Mouse (Mus musculus): Measurements from ENCODE around the gene Zfp664.

The Zfp664 gene

DNA sequence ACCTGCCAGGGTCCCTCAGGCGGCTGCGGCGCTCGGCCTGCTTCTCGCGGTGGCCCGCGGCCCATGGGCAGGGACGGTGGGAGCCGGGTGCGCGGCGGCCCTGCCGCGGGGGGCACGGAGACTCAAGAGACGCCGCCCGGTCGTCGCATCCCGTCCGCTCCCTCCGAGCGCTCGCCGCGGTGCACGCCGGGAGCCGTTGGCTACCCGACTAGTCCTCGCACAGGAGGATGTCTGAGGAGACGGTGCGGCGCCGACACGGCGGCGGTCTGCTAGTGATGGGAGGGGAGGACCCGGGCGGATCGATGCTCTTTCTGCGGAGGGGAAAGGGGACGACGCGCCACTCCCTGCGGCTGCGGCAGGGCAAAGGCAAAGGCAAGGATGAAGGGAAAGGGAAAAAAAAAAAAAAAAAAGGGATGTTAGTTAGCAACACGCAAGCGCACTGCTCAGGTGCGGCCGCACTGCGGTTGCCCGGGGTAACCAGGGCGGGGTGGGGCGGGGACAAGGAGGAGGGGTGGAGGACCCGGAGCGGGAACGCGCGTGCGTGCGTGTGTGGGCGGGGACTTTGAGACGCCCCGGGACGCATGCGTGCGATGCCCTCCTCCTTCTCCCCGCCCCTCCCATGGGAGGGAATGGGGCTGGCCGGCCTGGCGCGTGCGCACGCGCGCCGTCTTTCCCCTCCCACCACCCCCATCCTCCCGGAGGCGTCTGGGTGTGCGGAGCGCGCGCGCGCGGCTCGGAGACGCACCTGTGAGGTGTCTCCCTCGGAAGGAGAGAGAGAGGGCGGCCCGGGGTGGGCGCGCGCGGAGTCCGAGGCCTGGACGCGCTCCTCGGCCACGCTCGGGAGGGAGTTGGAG, at the start of gene Zfp664, which contains the start of gene Ccdc92:
TSS of gene Zfp664 (plus strand) at position 679 of the 854 bp plus-strand sequence.
TSS of gene Ccdc92 (minus strand) at position 412 of the 854 bp plus-strand sequence.
- DNase-seq (ENCODE audit: low spot score in 2 of 2): peak; percentile 92 to 97

DNA sequence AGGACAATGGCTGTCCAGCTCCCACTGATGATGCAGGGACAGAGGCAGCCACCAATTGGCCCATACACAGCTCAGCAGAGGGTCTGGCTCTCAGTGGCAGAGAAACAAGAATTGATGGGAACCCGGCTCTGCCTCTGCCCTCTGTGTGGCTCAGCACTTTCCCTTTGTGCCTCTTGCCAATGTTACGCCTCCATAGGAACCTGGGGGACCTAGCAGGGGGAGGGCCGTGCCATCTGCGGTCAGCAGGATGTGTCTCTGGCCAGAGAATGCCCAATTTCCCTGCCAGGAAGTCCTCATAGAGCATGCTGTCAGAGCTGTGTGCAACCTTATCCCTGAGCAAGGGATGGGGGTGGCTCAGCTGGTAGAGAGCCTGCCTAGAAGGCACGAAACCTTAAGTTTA, 47.7 kb upstream of the Zfp664 start:
- DNase-seq (ENCODE audit: low spot score in 2 of 2): peak in 1 of 2 experiments; percentile 51

DNA sequence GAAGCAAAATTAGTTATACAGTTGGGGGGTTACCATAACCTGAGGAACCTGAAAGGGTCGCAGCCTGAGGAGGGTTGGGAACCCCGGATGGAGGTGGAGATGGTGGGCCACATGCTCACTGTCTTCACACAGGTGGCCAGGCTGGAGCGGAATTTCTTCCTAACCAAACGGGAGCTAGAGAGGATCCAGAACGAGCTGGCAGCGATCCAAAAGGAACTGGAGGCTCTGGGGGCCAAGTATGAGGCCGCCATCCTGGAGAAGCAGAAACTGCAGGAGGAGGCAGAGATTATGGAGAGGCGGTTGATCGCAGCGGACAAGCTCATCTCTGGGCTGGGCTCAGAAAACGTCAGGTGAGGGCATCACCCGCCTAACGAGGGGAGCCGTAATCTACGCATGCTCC, 45.4 kb upstream of the Zfp664 start:
- no peak for DNase-seq (ENCODE audit: low spot score in 2 of 2)

DNA sequence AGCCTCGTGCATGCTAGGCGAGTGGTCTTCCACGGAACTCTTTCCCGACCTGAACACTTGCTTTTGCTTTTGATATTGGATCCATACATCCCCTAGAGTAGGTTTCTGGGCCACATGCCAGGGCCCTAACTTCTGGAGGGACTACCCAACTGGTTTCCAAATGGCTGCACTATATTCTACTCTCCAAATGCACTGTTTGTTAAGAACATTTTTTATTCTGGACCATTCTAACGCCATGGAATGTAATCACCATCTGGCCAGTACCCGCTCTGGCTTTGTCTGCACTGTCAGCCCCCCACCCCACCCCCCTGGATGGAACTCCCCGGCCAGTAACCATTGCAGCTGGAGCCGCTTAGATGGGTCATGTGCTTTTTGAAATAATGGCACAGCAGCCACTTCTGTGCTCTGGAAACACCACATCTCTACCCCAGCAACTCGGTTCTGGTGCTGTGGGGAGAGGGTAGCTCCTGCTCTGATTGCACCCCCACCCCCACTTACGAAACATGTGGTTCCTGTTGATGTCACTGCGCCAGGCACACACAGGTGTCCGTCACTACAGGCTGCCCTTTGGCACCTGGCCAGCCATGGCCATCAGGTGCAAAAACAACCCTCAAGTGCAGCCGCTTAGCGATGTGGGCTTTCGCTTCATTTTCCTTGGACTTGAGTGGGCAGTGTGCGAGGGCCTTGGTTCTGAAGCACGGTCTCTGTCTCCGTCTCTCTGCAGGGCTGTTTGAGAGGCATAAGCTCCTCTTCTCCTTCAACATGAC, 40.2 kb upstream of the Zfp664 start:
- DNase-seq (ENCODE audit: low spot score in 2 of 2): no peak

DNA sequence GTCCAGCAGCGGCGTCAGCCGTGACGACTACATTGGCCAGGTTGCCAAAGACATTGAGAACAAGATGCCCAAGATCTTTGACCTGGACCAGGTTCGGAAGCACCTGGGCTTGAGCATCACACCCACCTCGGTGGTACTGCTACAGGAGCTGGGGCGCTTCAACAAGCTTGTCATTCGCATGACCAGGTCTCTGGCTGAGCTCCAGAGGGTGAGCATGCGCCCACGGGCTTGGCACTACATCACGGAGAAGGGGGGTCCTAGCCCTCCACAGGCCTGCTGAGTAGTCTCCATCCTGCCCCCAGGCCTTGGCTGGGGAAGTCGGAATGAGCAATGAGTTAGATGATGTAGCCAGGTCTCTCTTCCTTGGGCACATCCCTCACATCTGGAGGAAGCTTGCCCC, 32.2 kb upstream of the Zfp664 start:
- peak in 1 of 2 experiments; percentile 64 for DNase-seq (ENCODE audit: low spot score in 2 of 2)

DNA sequence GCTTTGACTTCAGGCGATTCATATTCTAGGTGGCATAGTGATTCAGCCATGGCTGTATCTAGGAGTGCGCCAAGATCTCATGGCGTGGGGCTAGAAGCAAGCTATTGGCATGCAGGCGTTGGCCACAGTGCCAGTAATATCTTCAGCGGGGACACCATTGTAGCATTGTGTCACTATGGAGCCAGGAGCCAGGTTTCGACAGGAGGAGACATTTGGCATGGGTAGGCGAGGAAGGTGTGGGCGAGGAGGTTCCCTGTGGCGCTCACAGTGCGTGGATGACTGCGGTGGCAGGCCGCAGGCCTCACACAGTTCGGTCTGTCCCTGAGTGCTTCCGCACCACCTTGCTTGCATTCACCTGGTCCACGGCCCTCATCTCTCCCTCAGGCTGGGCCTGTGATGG, 27.3 kb upstream of the Zfp664 start:
- no peak for DNase-seq (ENCODE audit: low spot score in 2 of 2)

DNA sequence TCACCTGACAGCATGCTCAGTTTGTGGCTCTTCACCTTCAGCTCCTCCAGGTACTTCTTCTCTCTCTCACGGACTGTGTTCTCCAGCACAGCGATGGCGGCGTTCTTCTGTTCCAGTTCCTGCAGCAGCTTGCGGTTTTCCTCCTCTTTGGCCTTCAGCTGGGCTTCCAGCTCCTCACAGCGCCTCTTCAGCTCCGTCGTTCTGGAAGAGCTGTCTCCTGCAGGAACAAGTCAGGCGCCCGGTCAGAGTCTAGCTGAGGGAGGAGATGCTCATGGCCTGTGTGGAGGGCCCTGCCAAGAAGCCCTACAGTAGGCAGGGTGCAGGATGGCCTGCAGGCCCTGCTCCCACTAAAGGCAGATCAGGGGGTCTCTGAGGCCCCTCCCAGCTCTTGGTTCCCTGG, 26.4 kb upstream of the Zfp664 start:
- no peak for DNase-seq (ENCODE audit: low spot score in 2 of 2)

DNA sequence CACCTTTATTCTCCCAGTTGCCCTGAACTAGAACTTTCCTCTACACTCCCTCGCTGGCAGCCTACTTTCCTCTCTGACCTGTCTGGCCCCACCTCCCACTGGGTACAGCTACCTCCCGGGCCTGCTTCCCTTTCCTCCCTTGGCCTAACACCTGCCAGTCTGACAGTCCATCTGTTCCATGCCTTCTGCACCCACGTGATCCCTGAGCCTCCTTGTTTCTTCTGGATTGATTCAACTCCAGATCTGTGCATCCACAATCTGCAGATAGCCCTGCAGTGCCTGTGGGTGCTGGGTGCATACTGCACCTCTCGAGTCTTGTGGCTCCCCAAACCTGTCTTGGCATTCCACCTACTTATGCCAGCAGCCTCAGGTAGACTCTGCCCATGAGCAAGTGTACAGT, 25.9 kb upstream of the Zfp664 start:
- no peak for DNase-seq (ENCODE audit: low spot score in 2 of 2)

DNA sequence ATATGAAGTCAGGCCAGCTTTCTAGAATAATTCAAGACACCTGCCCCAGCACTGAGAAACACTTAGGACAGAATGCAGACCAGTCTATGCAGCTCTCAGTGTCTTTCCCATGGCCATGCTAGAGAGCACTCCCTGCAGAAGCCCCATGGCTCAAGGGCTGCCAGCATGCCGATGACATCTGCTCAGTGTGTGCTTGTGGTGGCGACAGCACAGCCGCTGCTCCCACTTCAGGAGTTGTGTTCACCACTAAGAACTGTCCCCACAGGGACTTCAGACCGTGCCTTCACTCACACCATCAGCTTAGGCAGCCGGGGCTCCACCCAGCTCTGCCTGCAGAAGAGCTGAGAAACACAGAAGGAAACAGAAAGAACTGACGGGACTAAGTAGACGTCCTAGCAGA, 22.3 kb upstream of the Zfp664 start:
- no peak for DNase-seq (ENCODE audit: low spot score in 2 of 2)

DNA sequence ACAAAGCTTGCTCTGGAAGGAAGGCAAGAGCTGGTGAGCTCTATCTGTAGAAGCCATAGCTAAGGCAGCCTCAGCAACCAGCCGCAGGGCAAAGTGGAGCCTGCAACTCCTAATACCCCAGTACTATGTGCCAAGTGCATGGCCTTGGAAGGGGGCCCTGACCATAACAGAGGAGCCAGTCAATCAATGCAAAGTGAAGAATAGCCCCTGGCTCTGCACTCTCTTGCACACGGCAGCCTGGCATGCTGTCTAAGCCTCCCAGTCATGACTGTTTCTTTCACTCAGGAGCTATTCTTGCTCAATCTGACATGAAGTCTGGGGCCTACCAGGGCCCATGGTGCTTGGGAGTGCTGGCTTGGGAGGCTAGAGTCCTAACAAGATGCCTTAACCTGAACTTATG, 21.8 kb upstream of the Zfp664 start:
- peak in 1 of 2 experiments; percentile 35 for DNase-seq (ENCODE audit: low spot score in 2 of 2)

DNA sequence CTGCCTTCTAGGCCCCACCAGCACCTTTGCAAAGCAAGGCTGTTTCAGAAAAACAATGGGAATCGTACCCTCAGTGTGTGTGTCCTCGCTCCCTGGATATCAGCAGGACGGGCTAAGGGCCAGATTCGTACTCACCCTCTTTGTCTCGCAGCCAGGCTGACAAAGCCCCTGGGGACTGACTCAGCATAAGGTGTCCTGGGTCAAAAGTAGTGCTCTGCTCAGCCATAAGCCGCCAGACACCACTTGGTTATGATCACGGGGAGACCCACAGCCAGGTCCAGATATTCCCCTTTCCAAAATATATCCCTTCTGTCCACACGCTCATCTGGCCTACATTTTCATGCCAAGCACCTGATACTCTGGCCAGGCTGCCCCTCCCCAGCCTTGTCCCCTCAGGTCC, 19.1 kb upstream of the Zfp664 start:
- no peak for DNase-seq (ENCODE audit: low spot score in 2 of 2)

DNA sequence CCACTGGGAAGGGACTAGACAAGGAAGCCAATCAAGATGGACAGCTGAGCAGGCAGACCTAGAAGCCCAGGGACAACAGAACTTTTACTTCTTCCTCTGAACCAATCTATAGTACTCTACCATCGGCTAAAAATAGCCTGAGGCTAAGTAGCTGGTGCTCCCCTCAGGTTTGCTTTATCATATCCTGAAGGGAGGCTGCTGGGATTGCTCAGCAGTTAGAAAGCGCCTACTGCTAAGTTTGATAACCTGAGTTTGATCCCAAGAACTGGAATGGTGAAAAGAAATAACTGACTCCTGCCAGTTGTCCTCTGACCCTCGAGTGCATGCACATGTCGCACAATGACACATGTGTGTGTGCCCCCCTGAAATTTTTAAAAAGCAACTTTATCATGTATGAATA, 17.6 kb upstream of the Zfp664 start:
- DNase-seq (ENCODE audit: low spot score in 2 of 2): no peak

DNA sequence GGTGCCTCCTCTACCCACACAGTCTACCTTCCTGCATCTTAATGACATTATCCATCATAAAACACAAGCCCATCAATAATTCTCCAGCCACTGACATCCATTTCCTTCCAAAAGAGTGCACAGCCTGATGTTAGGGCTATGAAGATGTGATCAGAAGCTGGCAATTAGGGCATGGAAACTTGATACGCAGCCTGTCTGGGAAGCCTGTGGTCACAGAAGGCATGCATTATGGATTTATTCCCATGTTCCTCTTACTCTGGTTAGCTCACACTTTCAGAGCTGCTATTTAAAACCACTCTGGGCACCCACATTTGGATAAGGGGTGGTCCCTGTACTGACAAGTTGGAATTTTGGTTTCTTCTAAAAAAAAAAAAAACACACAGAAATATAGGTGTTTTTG, 15.5 kb upstream of the Zfp664 start:
- DNase-seq (ENCODE audit: low spot score in 2 of 2): no peak

DNA sequence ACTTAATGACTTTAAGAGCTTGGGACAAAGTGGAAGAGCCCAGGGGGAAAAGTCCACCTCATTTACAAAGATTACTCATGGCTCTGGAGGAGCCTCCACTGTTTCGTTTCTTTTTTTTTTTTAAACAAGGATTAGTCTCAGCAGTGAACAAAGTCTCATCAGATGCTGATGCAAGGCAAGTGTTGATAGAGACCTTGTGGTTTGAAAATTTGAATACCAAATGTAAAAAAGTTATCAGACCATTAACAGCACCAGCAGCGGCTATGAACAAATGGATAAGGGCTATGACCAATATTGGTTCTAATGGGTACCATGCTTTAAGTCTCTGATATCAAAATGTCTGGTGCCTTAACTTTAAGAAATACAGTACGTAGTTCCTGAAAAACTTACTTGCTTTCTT, 13.5 kb upstream of the Zfp664 start:
- DNase-seq (ENCODE audit: low spot score in 2 of 2): no peak

DNA sequence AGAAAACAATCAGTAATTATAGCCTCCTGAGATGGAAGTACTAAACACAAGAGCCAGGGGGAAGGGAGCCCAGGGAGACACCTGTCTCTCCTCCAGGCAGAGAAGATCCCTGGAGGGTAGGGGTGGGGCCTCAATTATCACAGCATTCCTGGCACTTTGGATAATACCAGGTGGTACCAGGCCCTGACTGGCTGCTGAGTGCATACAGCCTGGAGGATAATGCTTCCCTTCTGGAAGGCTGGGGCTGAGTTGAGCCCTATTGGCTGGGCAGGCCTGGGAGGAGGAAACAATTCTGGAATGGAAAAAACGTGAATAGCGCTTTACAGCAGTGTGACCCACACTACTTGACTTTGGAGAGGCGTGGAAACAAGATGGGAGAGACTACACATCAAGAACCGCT, 10.9 kb upstream of the Zfp664 start:
- no peak for DNase-seq (ENCODE audit: low spot score in 2 of 2)

DNA sequence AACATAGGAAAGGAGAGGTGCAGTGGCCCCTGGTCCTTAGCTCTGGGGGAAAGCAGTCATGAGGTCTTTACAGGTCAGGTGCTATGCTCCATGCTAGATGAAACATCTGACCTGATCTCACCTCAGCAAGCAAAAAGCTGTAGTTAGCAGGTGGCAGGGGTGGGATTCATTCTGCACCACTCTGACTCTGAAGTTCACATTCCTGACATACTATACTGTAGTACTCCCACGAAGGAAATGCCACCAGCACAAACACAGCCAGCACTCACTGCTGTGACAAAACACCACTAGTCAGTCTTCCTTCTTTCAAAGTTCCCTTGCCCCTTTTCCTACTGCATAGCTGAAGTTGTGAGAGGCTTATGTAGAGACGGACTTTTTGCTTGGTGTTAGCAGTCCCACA, 10.2 kb upstream of the Zfp664 start:
- no peak for DNase-seq (ENCODE audit: low spot score in 2 of 2)

DNA sequence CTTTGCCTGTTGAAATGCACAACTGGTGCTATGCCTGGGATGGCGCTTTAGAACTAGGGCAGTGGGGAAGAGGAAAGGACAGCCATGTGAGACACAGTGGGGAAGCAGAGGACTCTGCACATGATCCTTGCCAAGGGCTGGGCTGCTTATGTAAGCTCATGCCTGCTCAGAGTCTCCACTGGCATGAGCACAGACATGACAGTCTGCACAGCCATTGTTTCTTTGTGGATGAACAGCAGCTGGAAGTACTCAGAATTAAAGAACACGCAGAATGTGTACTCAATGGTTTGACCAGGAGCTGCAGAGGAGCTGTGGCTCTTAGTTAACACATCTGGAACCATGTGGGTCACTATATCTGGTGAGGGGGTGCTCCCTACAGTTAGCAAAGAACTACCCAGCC, 9.4 kb upstream of the Zfp664 start:
- DNase-seq (ENCODE audit: low spot score in 2 of 2): no peak

DNA sequence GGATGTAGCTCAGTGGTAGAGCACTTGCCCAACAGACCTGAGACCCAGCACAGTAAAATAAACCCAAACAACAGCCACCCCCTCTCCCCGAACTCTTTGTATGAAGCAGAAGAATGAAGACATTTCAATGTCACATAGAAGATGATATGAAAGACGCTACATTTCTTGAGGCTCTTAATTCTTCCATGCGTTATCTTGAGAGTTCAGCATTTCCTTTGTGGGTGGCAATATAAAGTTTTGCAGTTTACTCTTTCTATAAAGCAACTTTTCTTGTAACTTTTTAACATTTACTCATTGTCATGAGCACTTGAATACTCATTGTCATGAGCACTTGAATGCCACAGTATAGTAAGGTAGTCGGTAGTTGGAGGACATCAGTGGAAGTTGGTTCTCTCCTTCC, 8.3 kb upstream of the Zfp664 start:
- no peak for DNase-seq (ENCODE audit: low spot score in 2 of 2)

DNA sequence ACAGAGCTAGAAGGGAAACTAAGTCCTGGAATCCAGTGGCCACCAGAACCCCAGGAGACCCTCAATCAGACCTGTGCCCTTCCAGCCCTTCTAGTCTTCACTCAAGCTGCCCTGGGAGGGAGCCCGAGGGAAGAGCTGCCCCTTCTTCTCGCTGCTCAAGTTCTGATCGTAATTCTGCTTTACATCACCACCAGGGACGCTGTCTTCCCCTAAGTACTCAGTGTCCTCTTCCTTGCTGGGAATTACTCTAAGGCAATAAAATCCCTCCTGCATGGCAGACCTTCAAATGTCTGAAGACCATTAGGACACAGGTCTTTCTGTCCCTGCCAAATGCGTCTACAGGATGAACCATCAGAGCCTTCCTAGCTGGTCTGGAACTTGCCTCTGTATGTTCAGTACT, 2.5 kb upstream of the Zfp664 start:
- DNase-seq (ENCODE audit: low spot score in 2 of 2): no peak

DNA sequence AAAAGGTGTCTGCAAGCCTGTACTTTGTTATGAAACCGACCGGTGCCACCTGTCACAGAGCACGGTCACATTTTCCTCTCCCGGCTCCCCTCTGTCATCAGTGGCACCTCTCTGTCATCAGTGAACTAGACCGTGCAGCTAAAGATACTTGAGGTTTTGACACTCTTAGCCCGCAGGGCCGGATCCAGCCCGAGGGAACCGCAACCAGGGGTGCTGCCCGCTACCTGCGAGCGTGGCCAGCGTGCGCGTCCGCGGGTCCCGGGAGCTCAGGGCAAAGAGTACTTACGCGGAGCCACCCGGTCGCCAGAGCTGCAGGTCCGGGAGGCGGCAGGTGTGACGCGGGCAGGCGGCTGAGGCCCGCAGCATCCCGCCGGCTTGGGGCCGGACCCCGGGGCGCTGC, 1.0 kb upstream of the Zfp664 start:
- DNase-seq (ENCODE audit: low spot score in 2 of 2): no peak

DNA sequence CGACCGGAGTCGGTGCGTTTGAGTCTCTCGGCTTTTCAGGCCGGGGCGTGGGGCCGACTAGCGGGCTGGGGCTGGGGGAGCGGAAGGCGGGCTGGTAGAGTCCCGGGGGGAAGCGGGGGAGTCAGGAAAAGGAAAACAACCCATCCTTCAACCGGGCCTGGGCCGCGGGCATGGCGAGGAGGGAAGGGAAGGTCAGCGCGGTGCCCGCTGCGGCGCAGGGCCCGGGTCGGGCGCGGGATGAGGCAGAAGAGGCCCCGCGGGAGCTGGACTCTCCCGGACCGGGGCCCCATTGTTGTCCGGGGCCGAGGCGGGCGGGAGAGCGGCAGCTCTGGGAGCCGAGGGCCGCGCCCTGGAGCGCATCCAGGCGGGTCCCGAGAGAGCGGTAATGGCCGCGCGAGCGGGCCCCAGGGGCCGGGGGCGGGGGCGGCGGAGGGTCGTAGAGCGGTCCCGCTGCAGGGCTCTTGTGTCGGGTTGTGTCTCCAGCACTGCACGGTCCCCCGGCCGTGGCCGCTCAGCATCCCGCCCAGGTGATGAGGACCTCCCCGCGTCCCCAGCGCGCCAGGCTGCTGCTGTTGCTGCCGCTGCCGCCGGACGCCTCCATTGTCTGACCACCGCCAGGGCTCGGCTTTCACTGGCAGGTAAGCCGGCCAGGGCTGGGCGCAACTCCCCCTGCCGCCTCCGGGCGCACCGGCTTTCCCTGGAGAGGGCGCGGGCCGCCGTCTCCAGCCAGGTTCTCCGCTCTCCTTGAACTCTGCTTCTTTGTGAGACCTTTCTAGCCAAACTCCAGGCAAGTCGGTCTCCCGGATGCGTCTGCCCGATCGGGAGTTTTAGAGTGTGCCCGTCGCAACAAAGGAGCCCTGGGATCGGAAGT, 615 bp downstream of the Zfp664 start:
- peak; percentile 26 to 60 for DNase-seq (ENCODE audit: low spot score in 2 of 2)

DNA sequence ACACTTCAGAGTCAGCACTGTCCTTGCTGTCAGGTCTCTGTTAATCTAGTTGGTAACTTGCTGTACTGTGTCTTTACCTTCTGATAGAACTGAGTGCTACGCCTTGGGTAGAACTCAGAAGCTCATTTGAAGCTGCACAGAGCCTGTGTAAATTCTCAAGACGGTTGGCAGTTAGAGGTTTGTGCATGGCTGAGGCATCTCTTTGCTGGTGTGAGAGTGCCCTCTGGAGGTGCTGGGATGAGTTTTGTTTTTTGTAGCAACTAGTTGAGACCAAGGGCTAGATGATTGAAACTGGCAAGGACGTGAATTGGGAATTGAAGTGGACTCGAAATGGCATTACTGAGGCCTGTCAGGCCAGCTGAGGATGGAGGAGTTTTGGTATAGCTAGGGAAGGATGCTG, 6.5 kb downstream of the Zfp664 start:
- DNase-seq (ENCODE audit: low spot score in 2 of 2): peak; percentile 32 to 67

Data from cerebellum, postnatal 4 days (tissue).